Mouse (Mus musculus): ENCODE measurements around the gene Zc3h12c. TPM values are rescaled to one million over a fixed set of nuclear protein-coding genes. Genes with fewer than 3 reads are reported as not detected.
"Not testable (repeated sequence)": the region's sequence is repeated elsewhere in the genome, so short reads cannot be mapped to it uniquely, and the experiment has no call there.

Gene Zc3h12c
- total RNA-seq, 2 experiments from 2014 or later: 18.4 to 23.7 TPM

- no peak for DNase-seq (ENCODE audit: low spot score in 2 of 2)
Measured at GRCm38 (mm10) chr9:52103448-52104224, 64.7 kb downstream of the Zc3h12c start.

- no peak for DNase-seq (ENCODE audit: low spot score in 2 of 2)
Measured at GRCm38 (mm10) chr9:52102060-52102844, 66.1 kb downstream of the Zc3h12c start.

- DNase-seq (ENCODE audit: low spot score in 2 of 2): peak in 1 of 2 experiments; percentile 54
Measured at GRCm38 (mm10) chr9:52100426-52100825, 67.9 kb downstream of the Zc3h12c start.

- DNase-seq (ENCODE audit: low spot score in 2 of 2): peak; percentile 87 to 89
Measured at GRCm38 (mm10) chr9:52098600-52098999, 69.8 kb downstream of the Zc3h12c start.

GRCm38 (mm10) chr9:52097386-52097785, 71.0 kb downstream of the Zc3h12c start:
- DNase-seq (ENCODE audit: low spot score in 2 of 2): no peak

- no peak for DNase-seq (ENCODE audit: low spot score in 2 of 2)
Measured at GRCm38 (mm10) chr9:52095666-52096065, 72.7 kb downstream of the Zc3h12c start.

GRCm38 (mm10) chr9:52094471-52094980, 73.8 kb downstream of the Zc3h12c start:
- no peak for DNase-seq (ENCODE audit: low spot score in 2 of 2)

- no peak for DNase-seq (ENCODE audit: low spot score in 2 of 2)
Measured at GRCm38 (mm10) chr9:52094016-52094415, 74.4 kb downstream of the Zc3h12c start.

GRCm38 (mm10) chr9:52093108-52093507, 75.3 kb downstream of the Zc3h12c start:
- DNase-seq (ENCODE audit: low spot score in 2 of 2): no peak

GRCm38 (mm10) chr9:52092311-52092710, 76.1 kb downstream of the Zc3h12c start:
- DNase-seq (ENCODE audit: low spot score in 2 of 2): no peak

- no peak for DNase-seq (ENCODE audit: low spot score in 2 of 2)
Measured at GRCm38 (mm10) chr9:52091752-52092151, 76.6 kb downstream of the Zc3h12c start.

GRCm38 (mm10) chr9:52082414-52082813, 86.0 kb downstream of the Zc3h12c start:
- DNase-seq (ENCODE audit: low spot score in 2 of 2): no peak

- DNase-seq (ENCODE audit: low spot score in 2 of 2): no peak
Measured at GRCm38 (mm10) chr9:52081979-52082378, 86.4 kb downstream of the Zc3h12c start.

GRCm38 (mm10) chr9:52077692-52078091, 90.7 kb downstream of the Zc3h12c start:
- no peak for DNase-seq (ENCODE audit: low spot score in 2 of 2)

- no peak for DNase-seq (ENCODE audit: low spot score in 2 of 2)
Measured at GRCm38 (mm10) chr9:52076089-52076488, 92.3 kb downstream of the Zc3h12c start.

GRCm38 (mm10) chr9:52072202-52072601, 96.2 kb downstream of the Zc3h12c start:
- no peak for DNase-seq (ENCODE audit: low spot score in 2 of 2)

- DNase-seq (ENCODE audit: low spot score in 2 of 2): not testable (repeated sequence)
Measured at GRCm38 (mm10) chr9:52071352-52071751, 97.0 kb downstream of the Zc3h12c start.

- no peak for DNase-seq (ENCODE audit: low spot score in 2 of 2)
Measured at GRCm38 (mm10) chr9:52070052-52070451, 98.3 kb downstream of the Zc3h12c start.
